Mouse (Mus musculus): ENCODE measurements around the gene Nsun2.
"Not testable (repeated sequence)": the region's sequence is repeated elsewhere in the genome, so short reads cannot be mapped to it uniquely, and the experiment has no call there.

The Nsun2 gene

GRCm38 (mm10) chr13:69592226-69592625 lies 58.7 kb downstream of the Nsun2 start:
- peak in 1 of 2 experiments; percentile 40 for DNase-seq (ENCODE audit: low spot score in 2 of 2)

GRCm38 (mm10) chr13:69593453-69593852 lies 59.9 kb downstream of the Nsun2 start:
- peak; percentile 51 to 70 for DNase-seq (ENCODE audit: low spot score in 2 of 2)

DNA sequence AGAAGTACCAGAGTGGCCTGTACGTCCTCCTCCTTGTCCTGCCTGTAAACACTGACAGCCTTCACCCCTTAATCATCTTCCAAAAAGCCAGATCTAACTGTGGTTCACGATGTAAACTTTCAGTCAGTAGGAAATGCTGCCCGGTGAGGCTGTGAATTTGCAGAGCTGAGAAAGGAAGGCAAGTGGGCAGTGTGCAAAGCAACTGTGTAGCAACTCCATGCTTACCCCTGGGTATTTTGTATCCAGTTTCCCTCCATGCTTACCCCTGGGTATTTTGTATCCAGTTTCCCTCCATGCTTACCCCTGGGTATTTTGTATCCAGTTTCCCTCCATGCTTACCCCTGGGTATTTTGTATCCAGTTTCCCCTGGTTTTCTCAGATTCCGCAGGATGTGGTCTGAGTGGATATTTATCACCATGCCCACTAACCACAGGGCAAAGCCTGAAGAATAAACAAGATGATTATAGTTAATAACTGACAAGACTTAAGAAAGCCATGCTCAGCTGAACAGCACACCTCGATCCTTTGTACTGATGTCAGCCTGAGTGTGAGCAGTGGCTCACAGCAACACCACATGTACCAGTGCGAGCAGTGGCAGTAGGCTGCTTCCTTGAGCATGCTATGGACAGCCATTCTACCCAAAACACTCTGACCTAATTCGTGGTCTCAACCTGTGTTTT lies 61.2 kb downstream of the Nsun2 start:
- DNase-seq (ENCODE audit: low spot score in 2 of 2) = no peak

DNA sequence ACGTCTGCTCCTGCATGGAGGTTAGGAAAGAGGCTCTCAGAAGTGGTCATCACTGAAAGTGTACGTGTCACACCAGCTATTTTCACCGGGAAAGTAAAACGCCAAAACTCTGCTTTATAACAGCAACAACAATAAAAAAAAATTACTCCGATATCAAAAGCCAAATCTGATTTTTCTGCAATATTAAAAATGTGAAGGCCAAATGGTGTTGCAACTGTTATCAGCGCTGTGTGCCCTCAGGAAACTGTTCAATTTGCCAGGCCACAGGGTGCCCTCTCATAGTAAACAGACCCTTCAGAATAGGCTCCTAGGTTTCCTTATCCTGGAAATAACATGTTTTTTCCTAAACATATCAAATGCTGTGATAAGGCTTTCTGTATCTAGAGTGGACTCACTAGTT lies 62.4 kb downstream of the Nsun2 start:
- DNase-seq (ENCODE audit: low spot score in 2 of 2) = no peak

- no peak for DNase-seq (ENCODE audit: low spot score in 2 of 2)
These were observed 63.0 kb downstream of the Nsun2 start for GRCm38 (mm10) chr13:69596515-69596914.

DNA sequence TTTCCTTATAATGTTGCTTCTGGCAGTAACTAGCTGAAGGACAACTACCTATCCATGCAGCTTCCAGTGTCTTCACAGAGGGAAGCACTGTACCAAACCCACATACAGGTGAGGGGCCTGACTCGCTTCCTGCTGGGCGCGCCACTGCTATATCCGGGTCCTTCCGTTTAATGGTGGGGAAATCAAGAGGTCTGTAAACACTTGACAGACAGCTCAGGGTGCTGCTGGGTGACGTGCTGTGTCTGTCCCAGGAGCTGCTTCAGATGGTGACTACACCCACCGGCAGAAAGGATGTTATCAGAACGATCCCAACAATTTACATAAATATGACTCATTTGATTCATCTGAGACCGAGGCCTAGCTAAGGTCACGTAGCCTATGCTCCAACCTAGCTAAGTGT lies 65.3 kb downstream of the Nsun2 start:
- no peak for DNase-seq (ENCODE audit: low spot score in 2 of 2)

DNA sequence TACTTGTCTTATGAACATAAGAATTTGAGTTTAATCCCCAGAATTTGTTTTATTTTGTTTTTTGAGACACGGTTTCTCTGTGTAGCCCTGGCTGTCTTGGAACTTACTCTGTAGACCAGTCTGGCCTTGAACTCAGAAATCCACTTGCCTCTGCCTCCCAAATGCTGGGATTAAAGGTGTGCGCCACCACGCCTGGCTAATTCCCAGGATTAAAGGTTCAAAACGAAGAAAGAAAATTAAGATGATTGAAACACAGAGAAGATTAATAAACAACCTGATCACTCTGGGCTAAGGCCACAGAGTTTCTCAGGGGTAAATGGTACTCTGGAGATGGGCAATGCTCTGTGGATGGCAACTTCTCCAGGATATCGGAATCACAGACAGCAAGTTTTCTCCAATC lies 67.3 kb downstream of the Nsun2 start:
- DNase-seq (ENCODE audit: low spot score in 2 of 2) = not testable (repeated sequence)

- no peak for DNase-seq (ENCODE audit: low spot score in 2 of 2)
These were observed 67.8 kb downstream of the Nsun2 start for GRCm38 (mm10) chr13:69601321-69601720.

DNA sequence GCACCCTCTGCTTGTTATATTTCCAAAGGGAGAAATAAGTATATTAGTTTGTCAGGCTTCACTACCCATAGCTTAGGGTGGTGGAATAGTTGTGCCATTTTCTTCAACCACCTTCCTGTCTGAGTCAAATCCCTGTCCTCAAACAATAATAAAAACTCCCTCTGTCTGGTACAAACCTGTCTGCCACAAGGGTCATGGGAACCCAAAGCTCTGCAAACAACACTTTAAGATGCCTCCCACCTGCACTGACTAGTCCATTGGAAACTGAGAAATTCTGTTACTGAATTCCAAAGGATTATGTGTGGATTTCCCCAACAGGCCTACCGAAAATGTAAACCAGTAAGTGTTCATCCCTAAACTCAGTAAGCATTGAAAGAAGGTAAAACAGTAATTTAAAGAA lies 71.1 kb downstream of the Nsun2 start:
- DNase-seq (ENCODE audit: low spot score in 2 of 2) = no peak

DNA sequence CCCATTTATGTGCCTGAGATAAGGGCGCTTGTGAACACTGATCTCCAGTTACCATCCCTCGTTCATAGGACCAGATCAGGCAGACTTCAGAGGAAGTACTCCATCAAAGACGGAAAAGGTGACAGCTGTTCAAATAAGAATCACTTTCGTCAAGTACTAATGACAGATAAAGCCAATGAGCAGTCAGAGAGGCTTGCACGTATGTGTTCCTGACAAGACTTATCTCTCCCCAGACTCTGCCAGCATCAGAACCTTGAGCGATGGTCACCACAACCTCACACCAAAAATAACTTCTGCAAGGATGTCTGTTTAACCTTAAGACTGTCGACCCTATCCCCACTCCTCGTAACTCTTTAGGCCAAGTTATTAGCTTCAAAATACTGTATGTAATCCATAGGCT lies 75.2 kb downstream of the Nsun2 start:
- no peak for DNase-seq (ENCODE audit: low spot score in 2 of 2)

GRCm38 (mm10) chr13:69610751-69611397 lies 77.3 kb downstream of the Nsun2 start:
- peak in 1 of 2 experiments; percentile 31 for DNase-seq (ENCODE audit: low spot score in 2 of 2)

GRCm38 (mm10) chr13:69611398-69612174 lies 78.0 kb downstream of the Nsun2 start, which contains the start of gene Srd5a1:
Gene Srd5a1 (minus strand): TSS chr13:69611442.
- peak; percentile 99 for DNase-seq (ENCODE audit: low spot score in 2 of 2)

- no peak for DNase-seq (ENCODE audit: low spot score in 2 of 2)
These were observed 78.6 kb downstream of the Nsun2 start for GRCm38 (mm10) chr13:69612175-69612544.

DNA sequence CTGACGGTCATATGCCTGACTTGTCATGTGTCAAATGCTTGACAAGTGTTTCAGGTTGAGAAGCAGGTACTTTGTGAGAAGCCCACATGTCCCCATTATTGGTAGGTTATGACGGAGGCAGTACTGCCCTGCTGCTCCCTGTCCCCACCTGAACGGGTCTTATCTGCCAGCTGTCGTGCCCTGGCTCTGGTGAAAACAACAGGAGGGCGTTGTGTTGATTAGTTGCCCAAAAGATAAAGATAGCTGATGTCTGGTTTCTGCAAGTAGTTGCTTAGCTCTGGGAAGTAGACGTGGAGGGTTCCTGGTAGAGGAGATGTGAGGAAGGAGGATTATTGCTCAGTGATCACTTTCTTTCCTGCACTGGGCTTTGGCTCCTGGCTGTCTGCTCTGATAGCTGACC lies 83.2 kb downstream of the Nsun2 start:
- no peak for DNase-seq (ENCODE audit: low spot score in 2 of 2)

DNA sequence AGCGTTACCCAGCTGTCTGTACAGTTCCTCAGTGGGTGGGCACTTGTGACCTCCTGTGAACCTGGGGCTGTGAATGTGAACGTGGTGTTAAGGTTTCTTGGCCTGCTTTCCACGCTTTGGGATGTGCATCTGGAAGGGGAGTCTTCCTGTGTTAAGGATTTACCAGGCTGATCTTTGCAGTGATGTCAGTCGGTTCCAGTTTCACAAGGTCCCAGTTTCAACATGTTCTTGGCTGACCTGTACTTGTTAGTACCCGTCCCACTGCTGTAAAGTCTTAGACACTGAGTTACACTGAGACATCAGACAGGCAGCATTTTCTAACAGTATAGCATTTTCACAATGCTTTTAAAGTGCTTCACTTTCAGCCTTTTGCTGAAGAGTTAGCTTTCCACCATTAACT lies 90.3 kb downstream of the Nsun2 start:
- DNase-seq (ENCODE audit: low spot score in 2 of 2) = peak; percentile 45 to 49

- DNase-seq (ENCODE audit: low spot score in 2 of 2) = no peak
These were observed 91.0 kb downstream of the Nsun2 start for GRCm38 (mm10) chr13:69624510-69624909.

DNA sequence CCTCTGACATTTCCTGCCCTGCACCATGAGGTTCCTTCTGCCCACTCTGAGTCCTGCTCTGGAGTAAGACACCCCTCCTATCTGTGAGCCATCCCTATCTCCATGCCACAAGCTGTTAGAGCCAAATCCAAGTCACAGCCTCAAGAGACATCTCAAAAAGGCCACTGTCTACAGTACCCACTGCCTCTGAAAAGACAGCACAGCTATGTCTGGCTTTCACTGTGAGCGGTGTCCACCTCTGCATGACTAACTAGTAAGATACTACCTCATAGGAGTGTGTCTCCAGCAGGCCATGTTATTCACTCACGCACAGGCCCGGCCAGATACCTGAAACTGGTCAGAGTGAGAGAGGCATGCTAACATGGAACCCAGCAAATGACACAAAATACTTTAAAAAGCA lies 94.4 kb downstream of the Nsun2 start:
- DNase-seq (ENCODE audit: low spot score in 2 of 2) = no peak

GRCm38 (mm10) chr13:69630576-69630975 lies 97.0 kb downstream of the Nsun2 start:
- no peak for DNase-seq (ENCODE audit: low spot score in 2 of 2)

GRCm38 (mm10) chr13:69631111-69631510 lies 97.6 kb downstream of the Nsun2 start:
- DNase-seq (ENCODE audit: low spot score in 2 of 2) = no peak

DNA sequence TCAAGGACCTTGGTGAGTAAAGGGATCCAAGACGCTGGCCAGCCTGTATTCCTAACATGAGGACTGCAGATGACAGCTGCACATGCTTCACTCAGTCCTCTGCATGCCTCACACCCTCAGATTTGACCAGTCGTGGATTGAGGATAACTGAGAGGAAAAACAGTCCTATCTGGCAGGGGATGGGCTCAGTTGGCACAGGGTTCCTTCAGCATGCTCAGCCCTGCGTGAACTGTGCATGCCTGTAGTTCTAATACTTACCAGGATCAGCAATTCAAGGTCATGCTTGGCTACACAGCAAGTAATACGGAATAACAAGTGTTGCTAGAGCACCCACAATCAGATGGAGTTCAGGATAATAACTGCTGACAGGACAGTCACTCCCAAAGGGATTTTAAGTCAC lies 98.1 kb downstream of the Nsun2 start:
- no peak for DNase-seq (ENCODE audit: low spot score in 2 of 2)

- DNase-seq (ENCODE audit: low spot score in 2 of 2) = no peak
These were observed 100.0 kb downstream of the Nsun2 start for GRCm38 (mm10) chr13:69633551-69633950.

- DNase-seq (ENCODE audit: low spot score in 2 of 2) = no peak
These were observed 100.4 kb downstream of the Nsun2 start for GRCm38 (mm10) chr13:69633988-69634387.

DNA sequence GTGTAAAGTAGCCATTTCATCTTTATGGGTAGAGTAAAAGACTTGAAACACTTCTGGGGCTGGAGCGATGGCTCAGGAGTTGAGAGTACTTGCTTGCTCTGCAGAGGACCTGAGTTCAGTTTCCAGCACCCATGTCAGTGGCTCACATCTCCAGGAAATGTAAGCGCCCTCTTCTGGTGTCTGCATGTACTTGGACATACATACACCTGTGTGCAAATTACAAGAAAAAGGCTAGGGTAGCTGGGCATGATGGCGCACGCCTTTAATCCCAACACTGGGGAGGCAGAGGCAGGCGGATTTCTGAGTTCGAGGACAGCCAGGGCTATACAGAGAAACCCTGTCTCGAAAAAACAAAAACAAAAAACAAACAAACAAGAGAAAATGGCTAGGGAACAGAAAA lies 102.3 kb downstream of the Nsun2 start:
- not testable (repeated sequence) for DNase-seq (ENCODE audit: low spot score in 2 of 2)

Measured in urinary bladder, postnatal 36 days (tissue).